Mouse (Mus musculus): Measurements from ENCODE around the gene Tarm1.

The Tarm1 gene

GRCm38 (mm10) chr7:3442476-3443062 is 59.9 kb downstream of the Tarm1 start:
- DNase-seq (ENCODE audit: low read depth, low spot score), result no peak

GRCm38 (mm10) chr7:3440526-3440925 is 61.9 kb downstream of the Tarm1 start:
- no peak for DNase-seq (ENCODE audit: low read depth, low spot score)

- DNase-seq (ENCODE audit: low read depth, low spot score), result no peak
Observed at GRCm38 (mm10) chr7:3439984-3440383, 62.4 kb downstream of the Tarm1 start.

GRCm38 (mm10) chr7:3437941-3438340 is 64.5 kb downstream of the Tarm1 start:
- DNase-seq (ENCODE audit: low read depth, low spot score), result no peak
